Mouse (Mus musculus): Measurements from ENCODE around the gene Heatr3.
A peak's percentile ranks its signal among the peaks of the same experiment; 100 is the strongest.
"Not testable (repeated sequence)": the region's sequence is repeated elsewhere in the genome, so short reads cannot be mapped to it uniquely, and the experiment has no call there.

Heatr3 gene

DNA sequence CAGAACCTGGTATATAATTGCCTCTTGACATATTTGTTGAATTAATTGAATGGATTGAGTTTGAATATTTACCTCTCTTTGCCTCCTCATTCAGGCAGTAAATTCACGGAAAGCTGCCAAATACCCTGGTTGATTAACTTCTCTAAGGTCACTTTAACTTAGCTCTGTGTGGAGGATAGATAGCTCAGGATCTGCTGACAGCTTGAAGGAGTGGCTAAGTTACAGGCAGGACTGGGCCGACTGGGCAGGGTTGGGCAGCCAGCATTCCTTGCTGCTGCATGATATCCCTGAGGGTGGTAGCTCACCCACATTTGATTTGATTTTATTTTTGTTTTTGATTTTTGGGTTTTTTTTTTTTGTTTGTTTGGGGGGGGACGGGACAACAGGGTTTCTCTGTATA lies 59.7 kb downstream of the Heatr3 start:
- DNase-seq, result no peak

DNA sequence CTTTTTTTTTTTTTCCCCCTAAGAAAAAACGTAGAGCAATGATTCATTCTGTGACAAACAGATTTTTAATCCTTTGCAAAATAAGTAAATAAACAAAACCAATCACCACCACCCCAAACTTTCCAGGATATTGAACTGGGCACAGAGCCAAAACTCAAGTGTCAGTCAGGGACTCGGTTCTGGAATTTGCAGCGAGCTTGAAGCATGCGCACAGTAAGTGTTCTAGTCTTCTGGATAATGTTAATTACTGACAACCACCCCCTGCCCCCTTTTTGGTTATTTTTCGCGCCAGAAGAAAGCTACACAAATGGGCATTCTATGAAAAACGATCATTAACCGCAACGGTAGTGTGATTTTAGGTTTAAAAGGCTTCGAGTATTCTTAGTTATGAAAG lies 60.9 kb downstream of the Heatr3 start:
- peak; percentile 38 for DNase-seq

DNA sequence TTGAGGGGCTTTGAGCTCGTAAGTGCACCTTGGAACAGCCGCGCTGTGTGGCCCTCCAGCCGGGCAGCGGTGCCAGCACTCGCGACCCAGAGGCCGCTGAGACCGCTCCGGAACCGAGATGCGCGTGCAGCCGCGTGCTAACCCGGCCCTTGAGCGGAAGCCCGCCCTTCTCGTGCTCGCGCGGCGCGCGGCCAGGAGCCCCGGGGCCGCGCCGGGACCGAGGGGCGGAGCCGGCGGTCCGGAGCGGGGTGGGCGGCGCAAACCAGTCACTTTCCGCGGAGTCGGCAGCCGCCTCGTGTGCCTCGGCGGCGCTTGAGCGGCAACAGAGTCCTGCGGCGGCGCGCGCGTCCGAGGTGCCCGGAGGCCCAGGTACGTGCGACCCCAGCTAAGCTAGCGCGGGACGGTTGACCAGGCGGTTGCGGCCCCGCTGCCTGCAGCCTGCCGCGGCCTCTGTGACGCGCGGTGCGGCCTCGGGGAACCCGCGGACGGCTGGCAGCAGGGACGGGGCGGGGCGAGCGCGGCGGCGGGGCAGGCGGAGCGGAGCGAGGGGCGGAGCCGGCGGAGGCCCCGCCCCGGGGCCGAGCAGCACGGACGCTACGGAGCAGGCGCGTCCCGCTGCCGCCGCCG lies 61.4 kb downstream of the Heatr3 start, which contains the start of gene Tent4b:
TSS of gene Tent4b (plus strand) at position 269 of the 627 bp plus-strand sequence.
- DNase-seq, result peak; percentile 94

GRCm38 (mm10) chr8:88199700-88200601 lies 62.3 kb downstream of the Heatr3 start:
- peak; percentile 31 for DNase-seq

GRCm38 (mm10) chr8:88200724-88201495 lies 63.3 kb downstream of the Heatr3 start:
- no peak for DNase-seq

DNA sequence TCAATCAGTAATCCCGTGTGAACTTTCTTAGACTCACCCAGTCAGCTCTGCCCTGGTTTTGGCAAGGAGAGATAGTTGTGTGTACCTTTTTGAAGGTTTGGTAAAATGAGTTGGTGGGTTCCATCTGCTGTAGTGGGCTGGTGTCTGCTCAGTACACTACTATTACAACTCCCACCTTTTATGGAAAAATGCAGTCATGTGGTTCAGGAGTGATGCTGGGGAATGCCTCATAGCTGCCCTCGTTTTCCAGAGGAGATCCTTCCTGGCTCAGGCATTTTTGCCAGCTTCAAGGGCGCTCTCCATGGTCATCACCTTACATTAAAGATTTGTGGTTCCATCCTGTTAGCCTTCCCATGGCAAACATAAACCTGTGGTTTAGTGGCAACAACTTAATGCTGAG lies 64.0 kb downstream of the Heatr3 start:
- no peak for DNase-seq

- DNase-seq, result no peak
Observed at GRCm38 (mm10) chr8:88206016-88206415, 68.4 kb downstream of the Heatr3 start.

DNA sequence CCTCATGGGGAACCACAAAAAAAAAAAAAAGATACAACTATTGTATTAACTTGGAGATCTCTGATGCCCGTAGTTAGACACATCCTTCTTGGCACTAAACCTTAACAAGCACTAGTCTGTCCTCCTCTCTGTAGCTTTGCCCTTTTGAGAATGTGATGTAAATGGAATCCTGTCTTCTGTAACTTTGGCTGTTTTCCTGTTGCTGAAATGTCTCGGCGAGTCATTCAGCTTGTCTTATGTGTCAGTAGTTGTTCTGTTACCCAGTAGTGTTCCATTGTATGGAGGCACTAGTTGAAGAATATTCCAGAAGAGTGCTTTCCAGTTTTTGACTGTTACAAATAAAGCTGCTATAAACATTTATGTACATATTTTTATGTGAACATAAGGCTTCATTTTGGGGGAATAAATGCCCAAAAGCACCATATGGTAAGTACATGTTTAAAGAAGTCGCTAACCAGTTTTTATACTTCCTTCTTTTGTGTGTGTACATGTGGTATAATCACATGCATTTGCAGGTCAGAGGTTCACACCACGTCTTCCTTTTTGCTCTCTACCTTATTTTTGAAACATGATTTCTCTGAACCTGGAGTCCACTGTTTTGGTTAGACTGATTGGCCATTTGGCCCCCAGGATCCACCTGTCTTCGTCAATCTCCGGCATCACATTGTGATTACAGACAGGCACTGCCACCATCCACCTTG lies 69.6 kb downstream of the Heatr3 start:
- no peak for DNase-seq

DNA sequence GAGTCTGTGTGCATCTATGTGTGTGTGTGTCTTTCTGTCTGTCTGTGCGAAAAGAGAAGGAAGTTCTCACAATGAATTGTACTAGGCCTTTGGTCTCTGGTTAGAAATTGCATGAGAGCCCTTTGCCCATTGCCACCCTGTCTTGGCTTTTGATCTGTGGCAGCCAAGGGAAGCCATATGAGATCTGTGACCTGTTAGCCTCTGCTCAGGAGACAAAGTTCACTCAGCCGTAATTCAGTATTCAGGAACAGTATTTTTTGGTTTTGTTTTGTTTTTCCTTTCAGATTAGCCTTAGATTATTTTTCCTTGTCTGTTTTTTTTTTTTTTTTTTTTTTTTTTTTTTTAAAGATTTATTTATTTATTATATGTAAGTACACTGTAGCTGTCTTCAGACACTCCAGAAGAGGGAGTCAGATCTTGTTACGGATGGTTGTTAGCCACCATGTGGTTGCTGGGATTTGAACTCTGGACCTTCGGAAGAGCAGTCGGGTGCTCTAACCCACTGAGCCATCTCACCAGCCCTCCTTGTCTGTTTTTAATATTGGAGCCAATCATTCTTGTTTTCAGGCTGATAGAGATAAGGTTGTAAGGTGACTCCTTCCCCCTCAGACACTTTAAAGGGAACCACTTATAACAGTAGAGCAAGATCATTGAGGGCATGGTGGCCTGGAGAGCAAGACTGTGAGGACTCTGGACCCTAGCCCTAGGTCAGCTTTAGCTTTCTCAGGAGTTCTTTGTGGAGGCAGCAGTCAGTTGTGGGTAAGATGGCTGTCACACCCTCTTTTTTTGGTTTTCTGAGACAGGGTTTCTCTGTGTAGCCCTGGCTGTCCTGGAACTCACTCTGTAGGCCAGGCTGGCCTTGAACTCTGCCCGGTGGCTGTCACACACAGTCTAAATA lies 72.5 kb downstream of the Heatr3 start:
- DNase-seq, result not testable (repeated sequence)

DNA sequence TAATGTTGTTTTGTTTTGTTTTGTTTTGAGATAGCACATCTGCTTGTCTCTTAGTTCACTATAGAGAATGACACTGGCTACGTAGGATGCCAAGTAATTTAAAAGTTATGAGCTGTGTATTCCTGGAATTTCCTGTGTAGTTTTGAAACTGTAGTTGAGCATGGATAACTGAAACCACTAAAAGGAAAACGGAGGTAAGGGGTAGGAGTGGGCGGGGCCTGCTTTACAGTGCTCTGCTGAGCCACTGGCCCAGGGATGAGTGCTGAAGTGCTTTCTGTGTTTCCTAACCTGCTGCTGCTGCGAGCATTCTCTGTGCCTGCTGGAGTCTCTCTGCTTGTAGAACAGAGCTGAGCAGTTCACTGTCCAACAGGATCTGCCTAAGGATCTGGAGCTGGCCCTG lies 83.7 kb downstream of the Heatr3 start:
- no peak for DNase-seq

All from lung, postnatal 14 days (tissue).